Mouse (Mus musculus) cerebellum, adult 2 months (tissue): ENCODE data around the gene A3galt2. TPM values are rescaled to one million over a fixed set of nuclear protein-coding genes. Genes with fewer than 3 reads are reported as not detected.
A peak's percentile ranks its signal among the peaks of the same experiment; 100 is the strongest.

Experiments used
- DNase-seq, 2 experiments: peaks; one replicate each; pipeline ENCODE4 v3.0.0; 2021
- H3K27ac ChIP-seq: fragments of 200-500 bp; 2 replicates; pipeline ENCODE4 v1.5.1; 2012; ENCODE audit warnings: low read length, control low read depth, inconsistent platforms; ENCODE audit not compliant: insufficient read depth
- H3K27me3 ChIP-seq: fragments of 200-500 bp; 2 replicates; pipeline ENCODE4 v1.6.1; 2012; ENCODE audit warnings: inconsistent platforms, mild to moderate bottlenecking, low read length, moderate library complexity; ENCODE audit not compliant: control insufficient read depth, insufficient read depth
- H3K4me1 ChIP-seq: fragments of 200-500 bp; 2 replicates; pipeline ENCODE4 v1.6.1; 2011; ENCODE audit warnings: low read length; ENCODE audit not compliant: control insufficient read depth, insufficient read depth
- H3K4me3 ChIP-seq: fragments of 200-500 bp; replicated peaks from 2 replicates; pipeline ENCODE3; 2011; ENCODE audit warnings: mild to moderate bottlenecking, low read depth, low read length, control low read depth; ENCODE audit not compliant: insufficient read depth
- CTCF ChIP-seq: fragments of 200-500 bp; IDR thresholded peaks from 2 replicates; pipeline ENCODE4 v1.5.1; 2011; ENCODE audit warnings: low read depth, mild to moderate bottlenecking, control low read depth, low read length, moderate library complexity, borderline replicate concordance; ENCODE audit not compliant: insufficient read depth
- POLR2A ChIP-seq: fragments of 200-500 bp; IDR thresholded peaks from 2 replicates; pipeline ENCODE4 v1.6.1; 2011; ENCODE audit warnings: low read length, control low read depth, borderline replicate concordance; ENCODE audit not compliant: insufficient read depth
- WGBS: fragments of 180-500 bp; shearing (Covaris S2); methylation state at CpG from one replicate; pipeline ENCODE4 v1.1.7; 2018; 5-methylcytosine and 5-hydroxymethylcytosine counted together
- polyA plus RNA-seq: library from polyadenylated mRNA; depleted of rRNA; stranded (reverse); fragments of >200 nt; gene quantifications from 2 replicates; pipeline ENCODE4 v1.2.3, GENCODE M21; 2012

Gene A3galt2
- polyA plus RNA-seq, 1 experiment, result 1.9 TPM

DNA sequence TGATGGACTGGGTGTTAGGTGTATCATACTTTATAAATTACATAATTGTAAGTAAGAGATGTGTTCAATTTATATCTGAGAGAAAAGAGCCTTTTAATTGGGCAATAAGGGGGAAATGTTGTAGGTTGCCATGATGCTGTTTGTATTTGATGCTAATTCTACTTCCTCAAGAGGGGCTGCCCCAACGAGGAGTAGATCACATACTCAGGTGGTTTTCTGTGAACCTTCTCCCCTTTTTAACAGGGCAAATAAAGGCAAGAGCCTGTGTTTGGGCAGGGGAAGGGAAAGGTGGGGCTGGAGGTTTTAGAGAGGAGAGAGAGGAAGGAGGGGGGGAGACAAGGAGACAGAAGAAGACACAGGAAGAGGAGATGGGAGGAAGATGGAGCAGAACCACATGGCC lies 14.3 kb upstream of the A3galt2 start:
- H3K4me3 ChIP-seq, result no peak overlapping the region
- peak in 1 of 2 experiments; percentile 5 for DNase-seq
- no peak overlapping the region for H3K27ac ChIP-seq
- peaks cover 46% of the 10 kb centered on the region for H3K4me1 ChIP-seq
- 39% methylated on average over 1 of the region's 1 CpGs for WGBS
- H3K27me3 ChIP-seq, result no peaks in the 10 kb centered on the region
- no peak for TF ChIP-seq POLR2A
- no peak for TF ChIP-seq CTCF

DNA sequence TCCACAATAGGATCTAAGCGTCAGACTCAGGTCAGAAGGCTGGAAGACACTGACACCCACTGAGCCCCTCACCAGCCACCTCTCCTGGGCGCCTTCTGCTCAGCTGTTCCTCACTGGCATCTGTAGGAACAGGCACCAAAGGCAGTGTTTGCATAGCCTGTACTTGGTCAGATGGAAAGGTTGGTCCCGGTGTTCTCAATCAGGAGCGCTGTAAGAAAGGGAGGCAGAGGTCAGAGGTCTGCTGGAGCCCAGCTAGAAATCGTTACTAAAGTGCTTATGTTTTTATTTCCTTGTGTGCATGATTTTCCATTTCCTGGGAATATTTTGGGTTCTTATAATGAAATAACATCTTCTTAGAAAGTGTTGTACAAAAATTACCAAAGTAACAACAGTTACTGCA lies 13.3 kb upstream of the A3galt2 start:
- no peak overlapping the region for H3K27ac ChIP-seq
- WGBS, result 29% methylated on average over 5 of the region's 5 CpGs
- peak in 1 of 2 experiments; percentile 6 for DNase-seq

DNA sequence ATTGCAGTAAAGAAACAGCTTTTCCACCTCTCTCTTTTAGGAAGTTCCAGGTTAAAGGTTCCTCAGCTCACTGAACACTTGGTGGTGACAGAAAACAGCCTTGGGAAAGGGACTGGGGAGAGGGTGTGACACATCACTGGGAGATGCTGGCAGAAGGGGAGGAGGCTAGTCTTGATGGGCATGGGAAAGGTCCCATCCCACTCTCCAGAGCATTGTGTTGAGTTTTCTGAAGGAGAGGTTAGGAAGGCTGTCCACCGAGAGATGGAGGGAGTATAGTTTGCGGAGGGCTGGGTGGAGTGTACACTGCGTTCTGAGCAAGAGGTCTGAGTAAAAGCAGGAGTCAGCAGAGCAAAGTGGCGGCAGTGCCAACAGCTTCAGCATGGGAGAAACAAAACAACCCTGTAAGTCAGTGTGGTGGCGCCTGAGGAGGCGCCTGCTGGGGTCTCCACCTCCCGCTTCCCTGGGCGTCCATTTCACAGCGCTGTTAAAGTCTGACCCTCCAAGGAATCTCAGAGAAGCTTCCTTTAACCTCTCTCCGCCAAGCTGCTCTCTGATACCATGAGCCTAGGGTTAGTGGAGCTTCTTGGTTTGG lies 12.7 kb upstream of the A3galt2 start:
- WGBS, result 20% methylated on average over 10 of the region's 10 CpGs
- DNase-seq, result peak in 1 of 2 experiments; percentile 20
- Histone ChIP-seq H3K27me3 (no peaks in the 10 kb centered on the region), H3K4me3 (no peak overlapping the region), H3K4me1 (peaks cover 44% of the 10 kb centered on the region), H3K27ac (no peak overlapping the region)
- TF ChIP-seq CTCF (no peak), POLR2A (no peak)

More for the DNA sequence above, 13.3 kb upstream of the A3galt2 start:
- Histone ChIP-seq H3K4me3 (no peak overlapping the region), H3K4me1 (peaks cover 43% of the 10 kb centered on the region), H3K27me3 (no peaks in the 10 kb centered on the region)
- TF ChIP-seq CTCF (no peak), POLR2A (no peak)

DNA sequence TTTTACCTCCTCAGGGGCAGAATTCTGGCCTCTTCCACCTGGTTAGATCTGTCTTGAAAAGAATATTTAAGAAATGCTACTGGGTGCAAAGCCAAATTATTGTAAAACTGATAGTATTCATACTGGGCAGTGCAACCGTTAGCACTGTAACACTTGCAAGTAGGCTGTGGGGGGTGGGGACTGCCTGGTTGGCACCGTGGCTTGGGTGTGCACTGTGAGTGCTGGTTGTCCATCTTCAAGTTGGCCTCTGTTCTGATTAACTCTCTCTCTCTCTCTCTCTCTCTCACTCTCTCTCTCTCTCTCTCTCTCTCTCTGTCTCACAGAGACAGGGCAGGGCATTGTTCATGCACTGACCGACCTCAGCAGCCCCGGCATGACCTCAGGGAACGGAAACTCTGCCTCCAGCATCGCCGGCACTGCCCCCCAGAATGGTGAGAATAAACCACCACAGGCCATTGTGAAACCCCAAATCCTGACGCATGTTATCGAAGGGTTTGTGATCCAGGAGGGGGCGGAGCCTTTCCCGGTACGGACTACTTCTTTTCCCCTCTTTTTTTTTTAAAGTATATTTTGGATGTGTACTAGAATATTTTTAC lies 12.0 kb upstream of the A3galt2 start:
- no peak overlapping the region for H3K4me3 ChIP-seq
- 40% methylated on average over 12 of the region's 12 CpGs for WGBS
- no peak overlapping the region for H3K27ac ChIP-seq
- DNase-seq, result peak in 1 of 2 experiments; percentile 15
- TF ChIP-seq POLR2A (no peak), CTCF (no peak)
- peaks cover 46% of the 10 kb centered on the region for H3K4me1 ChIP-seq
- H3K27me3 ChIP-seq, result no peaks in the 10 kb centered on the region

DNA sequence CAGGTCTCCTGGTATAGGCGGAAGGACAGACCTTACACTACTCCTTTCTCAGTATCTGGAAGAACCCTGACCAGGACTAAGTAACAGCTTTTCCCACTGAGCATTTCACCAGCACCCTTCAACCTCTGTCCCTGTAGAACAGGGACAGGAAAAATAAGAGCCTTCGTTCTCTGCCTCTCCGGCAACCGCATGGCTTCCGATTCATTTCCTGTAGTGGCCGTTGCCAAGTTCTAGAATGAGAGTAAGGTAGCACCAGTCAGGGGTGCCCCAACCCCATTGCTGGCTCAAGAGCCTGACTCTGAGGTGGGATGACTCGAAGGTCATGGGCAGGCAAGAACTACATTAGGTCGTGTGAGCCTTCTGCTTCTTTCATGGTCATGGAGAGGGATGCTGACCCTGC lies 10.0 kb upstream of the A3galt2 start:
- TF ChIP-seq POLR2A, result no peak
- no peak for TF ChIP-seq CTCF
- H3K4me3 ChIP-seq, result no peak overlapping the region
- DNase-seq, result peak in 1 of 2 experiments; percentile 10
- H3K27me3 ChIP-seq, result no peaks in the 10 kb centered on the region
- H3K4me1 ChIP-seq, result peaks cover 49% of the 10 kb centered on the region
- H3K27ac ChIP-seq, result no peak overlapping the region
- whole genome bisulfite sequencing, result 31% methylated on average over 8 of the region's 8 CpGs

DNA sequence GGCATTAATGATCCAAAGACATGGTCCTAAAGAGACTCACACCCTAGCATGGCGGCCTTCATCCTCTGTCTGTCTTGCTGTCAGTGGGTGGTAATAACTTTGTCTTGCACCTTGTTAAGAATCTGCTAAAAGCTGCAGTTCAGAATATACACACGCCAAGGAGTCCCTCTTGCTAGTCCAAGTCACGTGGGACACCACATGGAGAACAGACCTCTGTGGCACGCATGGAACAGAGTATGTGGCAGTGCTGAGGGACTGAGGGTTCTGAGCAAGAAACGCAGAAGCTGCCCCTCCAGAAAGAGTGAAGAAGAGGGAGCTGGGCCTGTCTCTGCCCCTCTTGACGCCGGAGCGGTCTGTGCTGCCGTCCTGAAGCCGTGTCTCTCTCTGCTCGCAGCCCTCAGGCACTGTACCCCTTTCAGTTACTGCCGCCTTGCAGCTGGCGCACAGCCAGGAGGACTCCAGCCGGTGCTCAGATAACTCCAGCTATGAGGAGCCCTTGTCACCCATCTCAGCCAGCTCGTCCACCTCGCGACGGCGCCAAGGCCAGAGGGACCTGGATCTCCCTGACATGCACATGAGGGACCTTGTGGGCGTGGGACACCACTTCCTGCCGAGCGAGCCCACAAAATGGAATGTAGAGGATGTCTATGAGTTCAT lies 7.4 kb upstream of the A3galt2 start:
- Histone ChIP-seq H3K27me3 (no peaks in the 10 kb centered on the region), H3K4me3 (no peak overlapping the region), H3K27ac (no peak overlapping the region), H3K4me1 (peaks cover 62% of the 10 kb centered on the region)
- peak; percentile 61 to 69 for DNase-seq
- TF ChIP-seq CTCF (no peak), POLR2A (no peak)
- WGBS, result 18% methylated on average over 22 of the region's 22 CpGs

DNA sequence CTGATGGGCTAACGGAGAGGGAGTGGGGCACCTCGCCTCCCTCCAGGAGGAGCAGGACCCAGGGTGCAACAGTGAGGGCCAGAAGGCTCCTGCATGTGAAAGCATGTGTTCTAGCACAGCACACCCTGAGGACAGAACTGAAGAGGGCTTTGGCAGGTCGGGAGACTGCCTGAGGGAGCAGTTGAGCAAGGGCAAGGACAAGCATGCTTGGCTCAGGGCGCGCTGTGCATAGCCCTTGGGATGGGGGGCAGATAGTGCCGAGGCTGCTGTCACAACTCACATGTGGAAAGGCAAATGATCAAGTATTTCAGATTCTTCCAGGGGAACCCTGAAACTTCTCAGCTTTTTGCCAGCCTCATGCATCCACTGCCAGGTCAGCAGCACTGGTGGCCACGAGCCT lies 6.9 kb upstream of the A3galt2 start:
- Histone ChIP-seq H3K27me3 (no peaks in the 10 kb centered on the region), H3K27ac (no peak overlapping the region), H3K4me3 (no peak overlapping the region), H3K4me1 (peaks cover 62% of the 10 kb centered on the region)
- WGBS, result 47% methylated on average over 7 of the region's 7 CpGs
- TF ChIP-seq CTCF (no peak), POLR2A (no peak)
- DNase-seq, result no peak

DNA sequence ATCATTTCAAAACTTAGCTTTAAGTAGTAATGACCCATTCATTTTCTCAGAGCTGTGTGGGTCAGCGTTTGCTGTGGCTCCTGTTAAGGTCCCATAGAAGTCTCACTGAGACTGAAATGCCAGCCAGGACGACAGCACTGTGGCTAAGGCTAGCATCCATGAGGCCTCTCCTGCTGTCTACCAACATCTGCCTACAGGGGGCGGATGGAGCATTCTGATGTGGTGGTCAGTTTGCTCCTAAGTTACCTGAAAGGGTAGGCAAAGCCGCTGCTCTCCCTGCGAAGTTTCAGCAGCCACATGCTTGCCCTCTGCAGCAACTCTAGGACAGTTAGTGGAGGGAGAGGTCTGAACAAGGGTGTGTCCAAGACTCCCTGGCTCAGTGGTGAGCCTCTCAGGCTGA lies 4.2 kb upstream of the A3galt2 start:
- no peak overlapping the region for H3K4me3 ChIP-seq
- H3K4me1 ChIP-seq, result peaks cover 63% of the 10 kb centered on the region
- 56% methylated on average over 5 of the region's 5 CpGs for WGBS
- H3K27ac ChIP-seq, result peak overlapping the region; percentile 41; the same call in 1 of the 2 replicates
- no peaks in the 10 kb centered on the region for H3K27me3 ChIP-seq
- DNase-seq, result no peak
- TF ChIP-seq POLR2A, result no peak
- TF ChIP-seq CTCF, result 0 out of 2 replicates have a peak, but pooled peaks have one; percentile 16
